Mouse (Mus musculus): Measurements from ENCODE around the gene Cdkl2. TPM values are rescaled to one million over a fixed set of nuclear protein-coding genes. Genes with fewer than 3 reads are reported as not detected.
A peak's percentile ranks its signal among the peaks of the same experiment; 100 is the strongest.

The Cdkl2 gene
- polyA plus RNA-seq, 1 experiment from 2014 or later, result 1.3 TPM

GRCm38 (mm10) chr5:92078751-92079150, 35.1 kb upstream of the Cdkl2 start:
- Histone ChIP-seq H3K9ac (ENCODE audit: low read depth, low read length) (no peak overlapping the region), H3K27me3 (ENCODE audit: control insufficient read depth, insufficient read depth, low read length) (no peaks in the 10 kb centered on the region), H3K4me3 (ENCODE audit: low read length) (no peak overlapping the region), H3K4me2 (replicated peaks; ENCODE audit: low read depth, low read length) (no peak overlapping the region), H3K36me3 (ENCODE audit: control insufficient read depth, insufficient read depth, low read length) (no peaks in the 10 kb centered on the region), H3K9me3 (ENCODE audit: control insufficient read depth, low read length) (no peaks in the 10 kb centered on the region), H3K4me1 (ENCODE audit: control insufficient read depth, insufficient read depth, low read length) (peaks cover 11% of the 10 kb centered on the region; the same call in 1 of the 2 replicates), H3K27ac (ENCODE audit: low read depth, low read length) (no peak overlapping the region)
- no peak for ATAC-seq (ENCODE audit: low FRiP score, low TSS enrichment)

- Histone ChIP-seq H3K4me2 (replicated peaks; ENCODE audit: low read depth, low read length) (no peak overlapping the region), H3K27me3 (ENCODE audit: control insufficient read depth, insufficient read depth, low read length) (no peaks in the 10 kb centered on the region)
Measured at GRCm38 (mm10) chr5:92076273-92076672, 32.6 kb upstream of the Cdkl2 start.

GRCm38 (mm10) chr5:92074061-92074460, 30.4 kb upstream of the Cdkl2 start:
- no peaks in the 10 kb centered on the region for H3K9me3 ChIP-seq (ENCODE audit: control insufficient read depth, low read length)
- H3K36me3 ChIP-seq (ENCODE audit: control insufficient read depth, insufficient read depth, low read length), result peaks cover 18% of the 10 kb centered on the region
- H3K27me3 ChIP-seq (ENCODE audit: control insufficient read depth, insufficient read depth, low read length), result no peaks in the 10 kb centered on the region
- no peak for ATAC-seq (ENCODE audit: low FRiP score, low TSS enrichment)
- no peak overlapping the region for H3K27ac ChIP-seq (ENCODE audit: low read depth, low read length)
- no peak overlapping the region for H3K4me2 ChIP-seq (replicated peaks; ENCODE audit: low read depth, low read length)
- WGBS, result 89% methylated on average over 14 of the region's 14 CpGs
- no peaks in the 10 kb centered on the region for H3K4me1 ChIP-seq (ENCODE audit: control insufficient read depth, insufficient read depth, low read length)
- H3K4me3 ChIP-seq (ENCODE audit: low read length), result no peak overlapping the region
- H3K9ac ChIP-seq (ENCODE audit: low read depth, low read length), result no peak overlapping the region

More at GRCm38 (mm10) chr5:92076273-92076672, 32.6 kb upstream of the Cdkl2 start:
- Histone ChIP-seq H3K36me3 (ENCODE audit: control insufficient read depth, insufficient read depth, low read length) (peaks cover 9% of the 10 kb centered on the region; the same call in 1 of the 2 replicates), H3K9ac (ENCODE audit: low read depth, low read length) (no peak overlapping the region), H3K9me3 (ENCODE audit: control insufficient read depth, low read length) (no peaks in the 10 kb centered on the region), H3K4me1 (ENCODE audit: control insufficient read depth, insufficient read depth, low read length) (peaks cover 1% of the 10 kb centered on the region; the same call in 1 of the 2 replicates), H3K27ac (ENCODE audit: low read depth, low read length) (no peak overlapping the region), H3K4me3 (ENCODE audit: low read length) (no peak overlapping the region)
- 70% methylated on average over 1 of the region's 1 CpGs for WGBS
- peak; percentile 52; the same call in 1 of the 2 replicates for ATAC-seq (ENCODE audit: low FRiP score, low TSS enrichment)

DNA sequence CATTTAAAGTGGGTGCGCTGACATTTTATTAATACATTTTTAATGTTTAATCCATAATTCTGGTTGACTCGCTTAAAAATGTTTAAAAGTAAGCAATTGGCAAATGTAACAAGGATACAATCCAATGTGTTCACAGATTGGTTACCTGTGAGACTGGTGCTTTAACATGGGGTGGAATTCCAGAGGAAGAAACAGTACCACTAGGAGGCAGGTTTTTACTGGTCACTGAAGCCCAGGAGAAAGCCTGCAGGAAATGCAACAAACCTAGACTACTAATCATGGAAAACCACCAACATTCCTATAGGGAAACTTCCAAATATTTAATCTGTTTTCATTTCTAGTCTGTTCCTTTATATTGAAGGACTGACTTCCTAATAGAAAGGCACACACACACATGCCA, 19.5 kb upstream of the Cdkl2 start:
- Histone ChIP-seq H3K27ac (ENCODE audit: low read depth, low read length) (no peak overlapping the region), H3K36me3 (ENCODE audit: control insufficient read depth, insufficient read depth, low read length) (peaks cover 70% of the 10 kb centered on the region), H3K9me3 (ENCODE audit: control insufficient read depth, low read length) (no peaks in the 10 kb centered on the region), H3K4me2 (replicated peaks; ENCODE audit: low read depth, low read length) (no peak overlapping the region), H3K4me1 (ENCODE audit: control insufficient read depth, insufficient read depth, low read length) (no peaks in the 10 kb centered on the region), H3K4me3 (ENCODE audit: low read length) (no peak overlapping the region), H3K27me3 (ENCODE audit: control insufficient read depth, insufficient read depth, low read length) (no peaks in the 10 kb centered on the region), H3K9ac (ENCODE audit: low read depth, low read length) (no peak overlapping the region)
- WGBS, result 98% methylated on average over 2 of the region's 2 CpGs
- ATAC-seq (ENCODE audit: low FRiP score, low TSS enrichment), result no peak

DNA sequence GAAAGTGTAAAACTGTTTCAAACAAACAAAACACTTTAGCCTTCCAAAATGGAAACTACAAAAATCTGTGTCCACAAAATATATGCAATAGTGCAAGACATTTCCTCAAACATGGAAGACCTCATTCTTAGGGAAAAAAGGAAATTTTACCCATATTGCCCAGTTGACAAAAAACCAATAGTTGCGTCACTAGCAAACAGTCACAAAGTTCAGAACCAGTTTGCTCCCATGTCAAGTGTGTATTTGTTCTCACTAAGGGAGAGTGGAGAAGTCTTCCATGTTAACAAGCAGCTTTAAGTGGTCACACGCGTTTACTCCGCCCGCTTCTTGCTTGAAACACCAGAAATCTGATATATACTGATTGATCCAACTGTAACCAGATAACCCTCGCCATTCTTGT, 9.2 kb upstream of the Cdkl2 start:
- no peak overlapping the region for H3K4me3 ChIP-seq (ENCODE audit: low read length)
- ATAC-seq (ENCODE audit: low FRiP score, low TSS enrichment), result no peak
- no peak overlapping the region for H3K27ac ChIP-seq (ENCODE audit: low read depth, low read length)
- no peak overlapping the region for H3K9ac ChIP-seq (ENCODE audit: low read depth, low read length)
- H3K4me2 ChIP-seq (replicated peaks; ENCODE audit: low read depth, low read length), result no peak overlapping the region
- WGBS, result 94% methylated on average over 6 of the region's 6 CpGs
- H3K4me1 ChIP-seq (ENCODE audit: control insufficient read depth, insufficient read depth, low read length), result no peaks in the 10 kb centered on the region
- peaks cover 56% of the 10 kb centered on the region for H3K36me3 ChIP-seq (ENCODE audit: control insufficient read depth, insufficient read depth, low read length)
- no peaks in the 10 kb centered on the region for H3K27me3 ChIP-seq (ENCODE audit: control insufficient read depth, insufficient read depth, low read length)
- H3K9me3 ChIP-seq (ENCODE audit: control insufficient read depth, low read length), result no peaks in the 10 kb centered on the region

- Histone ChIP-seq H3K36me3 (ENCODE audit: control insufficient read depth, insufficient read depth, low read length) (peaks cover 32% of the 10 kb centered on the region), H3K4me3 (ENCODE audit: low read length) (no peak overlapping the region), H3K4me2 (replicated peaks; ENCODE audit: low read depth, low read length) (no peak overlapping the region), H3K27ac (ENCODE audit: low read depth, low read length) (no peak overlapping the region), H3K4me1 (ENCODE audit: control insufficient read depth, insufficient read depth, low read length) (no peaks in the 10 kb centered on the region), H3K9me3 (ENCODE audit: control insufficient read depth, low read length) (no peaks in the 10 kb centered on the region), H3K27me3 (ENCODE audit: control insufficient read depth, insufficient read depth, low read length) (no peaks in the 10 kb centered on the region), H3K9ac (ENCODE audit: low read depth, low read length) (no peak overlapping the region)
- WGBS, result 86% methylated on average over 3 of the region's 3 CpGs
- no peak for ATAC-seq (ENCODE audit: low FRiP score, low TSS enrichment)
Measured at GRCm38 (mm10) chr5:92050419-92050818, 6.7 kb upstream of the Cdkl2 start.

DNA sequence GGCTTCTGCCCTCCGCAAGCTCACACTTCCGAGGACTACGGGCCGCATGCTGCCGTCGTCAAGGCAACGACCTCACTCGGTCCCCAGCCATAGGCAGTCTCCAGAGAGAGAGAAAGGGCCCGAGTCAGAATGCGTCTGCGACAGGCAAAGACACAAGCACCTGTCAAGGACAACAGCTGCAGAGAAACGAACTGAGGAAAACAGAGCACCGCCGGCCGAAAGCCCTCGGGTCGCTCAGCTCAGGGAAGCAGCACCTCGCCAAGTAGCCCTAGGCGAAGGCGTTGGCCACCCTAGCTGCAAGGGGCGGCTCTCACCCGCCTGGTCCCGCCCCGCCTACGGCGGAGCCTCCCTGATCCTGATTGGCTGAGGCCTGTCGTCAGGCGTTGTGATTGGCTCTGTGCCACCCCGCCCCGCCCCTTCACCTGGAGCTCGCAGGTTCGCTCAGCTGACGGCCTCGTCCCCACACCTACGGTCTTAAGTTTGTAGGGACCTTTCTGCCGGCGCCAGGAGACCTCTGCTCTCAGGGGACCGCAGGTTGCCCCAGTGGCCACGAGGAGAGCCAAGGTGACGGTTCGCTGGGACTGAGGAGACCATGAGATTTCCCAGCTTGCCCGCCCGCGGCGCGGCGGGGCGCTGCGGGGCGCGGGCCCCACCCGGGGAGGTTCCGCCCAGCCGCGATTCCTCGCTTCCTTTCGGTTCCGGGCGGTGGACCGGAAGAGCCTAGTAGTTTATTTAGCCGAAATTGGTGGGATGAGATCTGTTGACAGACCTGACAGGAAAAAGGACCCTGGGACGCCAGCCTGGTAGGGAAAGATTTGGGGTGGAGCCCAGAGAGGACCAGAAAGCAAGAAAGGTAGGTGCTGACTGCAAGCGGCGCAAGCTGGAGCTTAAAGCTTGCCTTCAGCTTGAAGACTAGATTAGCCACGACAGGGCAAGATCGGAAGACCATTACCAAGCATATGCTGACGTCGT, 1.0 kb downstream of the Cdkl2 start:
- H3K27ac ChIP-seq (ENCODE audit: low read depth, low read length), result no peak overlapping the region
- H3K4me2 ChIP-seq (replicated peaks; ENCODE audit: low read depth, low read length), result peak overlapping the region; percentile 93
- no peaks in the 10 kb centered on the region for H3K9me3 ChIP-seq (ENCODE audit: control insufficient read depth, low read length)
- ATAC-seq (ENCODE audit: low FRiP score, low TSS enrichment), result peak; percentile 99
- no peaks in the 10 kb centered on the region for H3K4me1 ChIP-seq (ENCODE audit: control insufficient read depth, insufficient read depth, low read length)
- peak overlapping the region; percentile 59 for H3K9ac ChIP-seq (ENCODE audit: low read depth, low read length)
- peak overlapping the region; percentile 75 for H3K4me3 ChIP-seq (ENCODE audit: low read length)
- peaks cover 7% of the 10 kb centered on the region; the same call in 1 of the 2 replicates for H3K27me3 ChIP-seq (ENCODE audit: control insufficient read depth, insufficient read depth, low read length)
- H3K36me3 ChIP-seq (ENCODE audit: control insufficient read depth, insufficient read depth, low read length), result no peaks in the 10 kb centered on the region
- under 1% methylated on average over 68 of the region's 68 CpGs for WGBS

GRCm38 (mm10) chr5:92019960-92020359, 23.7 kb downstream of the Cdkl2 start:
- WGBS, result 64% methylated on average over 2 of the region's 2 CpGs
- no peaks in the 10 kb centered on the region for H3K4me1 ChIP-seq (ENCODE audit: control insufficient read depth, insufficient read depth, low read length)

DNA sequence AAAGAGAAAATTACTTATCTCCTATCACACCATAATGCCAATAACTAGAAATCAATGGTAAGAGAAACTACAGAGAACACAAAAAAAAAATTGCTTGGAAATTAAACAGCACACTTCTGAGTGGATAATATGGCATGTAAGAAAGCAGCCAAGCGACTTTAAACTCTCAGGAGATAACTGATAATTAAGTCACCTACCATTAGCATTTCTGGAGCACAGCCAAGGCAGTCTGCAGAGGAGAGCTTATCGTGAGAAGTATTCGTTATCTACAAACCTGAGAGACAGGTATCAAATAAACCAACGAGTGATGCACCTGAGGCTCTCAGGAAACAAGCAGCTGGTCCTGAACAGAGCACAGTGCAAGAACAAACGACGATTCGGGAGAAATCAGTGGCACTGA, 31.9 kb downstream of the Cdkl2 start:
- 79% methylated on average over 7 of the region's 7 CpGs for WGBS
- no peak for ATAC-seq (ENCODE audit: low FRiP score, low TSS enrichment)
- no peak overlapping the region for H3K9ac ChIP-seq (ENCODE audit: low read depth, low read length)

More at GRCm38 (mm10) chr5:92019960-92020359, 23.7 kb downstream of the Cdkl2 start:
- no peak for ATAC-seq (ENCODE audit: low FRiP score, low TSS enrichment)
- Histone ChIP-seq H3K9me3 (ENCODE audit: control insufficient read depth, low read length) (no peaks in the 10 kb centered on the region), H3K36me3 (ENCODE audit: control insufficient read depth, insufficient read depth, low read length) (no peaks in the 10 kb centered on the region), H3K9ac (ENCODE audit: low read depth, low read length) (no peak overlapping the region), H3K4me2 (replicated peaks; ENCODE audit: low read depth, low read length) (no peak overlapping the region), H3K27me3 (ENCODE audit: control insufficient read depth, insufficient read depth, low read length) (no peaks in the 10 kb centered on the region), H3K4me3 (ENCODE audit: low read length) (no peak overlapping the region), H3K27ac (ENCODE audit: low read depth, low read length) (no peak overlapping the region)

More for the DNA sequence above, 31.9 kb downstream of the Cdkl2 start:
- Histone ChIP-seq H3K27me3 (ENCODE audit: control insufficient read depth, insufficient read depth, low read length) (no peaks in the 10 kb centered on the region), H3K4me1 (ENCODE audit: control insufficient read depth, insufficient read depth, low read length) (no peaks in the 10 kb centered on the region), H3K9me3 (ENCODE audit: control insufficient read depth, low read length) (no peaks in the 10 kb centered on the region), H3K36me3 (ENCODE audit: control insufficient read depth, insufficient read depth, low read length) (no peaks in the 10 kb centered on the region), H3K27ac (ENCODE audit: low read depth, low read length) (no peak overlapping the region), H3K4me2 (replicated peaks; ENCODE audit: low read depth, low read length) (no peak overlapping the region), H3K4me3 (ENCODE audit: low read length) (no peak overlapping the region)

All from kidney, embryonic 14.5 days (tissue).